Mouse (Mus musculus) layer of hippocampus, adult 18-20 months (tissue): ENCODE data around the gene Pam16. TPM values are rescaled to one million over a fixed set of nuclear protein-coding genes. Genes with fewer than 3 reads are reported as not detected.

ENCODE experiments used
- DNase-seq, 2 experiments: peaks; one replicate each; pipeline ENCODE4 v3.0.0; 2022; ENCODE audit warnings: low spot score in 2 of 2
- total RNA-seq, 2 experiments: library from RNA; stranded (reverse); gene quantifications; 2 replicates each; pipeline ENCODE4 v1.2.3; 2021

Gene Pam16
- total RNA-seq, 2 experiments from 2014 or later: 79.8 to 81.0 TPM

DNA sequence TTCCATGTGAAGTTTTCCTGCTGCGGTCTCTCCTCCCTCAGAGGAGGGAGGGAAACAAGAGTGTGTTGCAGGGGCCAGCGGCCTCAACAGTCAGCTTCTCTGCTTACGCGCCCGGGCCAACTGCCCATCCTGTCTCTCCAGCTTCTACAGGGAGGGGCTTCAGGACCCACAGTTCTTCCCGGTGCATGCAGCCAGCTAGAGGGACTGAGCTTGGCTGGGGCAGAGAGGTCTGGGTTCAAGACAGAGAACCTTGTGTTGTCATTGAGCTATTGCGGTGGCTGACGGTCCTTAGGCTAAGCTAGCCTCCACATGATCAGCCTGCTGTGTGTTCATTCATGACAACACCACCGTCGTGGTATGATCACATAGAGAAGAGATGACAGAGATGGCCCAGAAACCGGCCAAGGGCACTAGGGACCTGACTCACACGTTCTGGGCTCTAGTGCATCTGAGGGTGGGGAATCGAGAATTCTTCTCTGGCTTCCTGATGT is 22.9 kb upstream of the Pam16 start:
- DNase-seq: no peak

DNA sequence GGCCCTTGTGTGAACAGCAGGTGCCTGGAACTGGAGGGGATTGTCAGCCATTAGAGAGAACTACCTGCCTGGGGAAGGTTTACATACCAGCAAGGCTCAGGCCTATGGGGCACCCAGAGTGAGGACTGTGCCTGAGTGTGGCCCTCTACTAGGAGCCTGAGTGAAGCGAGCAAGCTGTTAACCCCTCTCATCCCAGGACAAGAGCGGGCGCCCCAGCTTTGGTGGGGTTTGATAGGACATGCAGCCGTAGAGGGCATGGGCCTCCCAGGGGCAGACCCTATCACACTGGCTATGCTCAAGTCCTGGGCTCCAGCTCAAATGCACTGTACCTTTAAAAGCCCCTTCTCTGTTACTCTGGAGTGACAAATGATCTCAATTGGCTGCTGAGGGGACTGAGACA is 22.0 kb upstream of the Pam16 start:
- no peak for DNase-seq

DNA sequence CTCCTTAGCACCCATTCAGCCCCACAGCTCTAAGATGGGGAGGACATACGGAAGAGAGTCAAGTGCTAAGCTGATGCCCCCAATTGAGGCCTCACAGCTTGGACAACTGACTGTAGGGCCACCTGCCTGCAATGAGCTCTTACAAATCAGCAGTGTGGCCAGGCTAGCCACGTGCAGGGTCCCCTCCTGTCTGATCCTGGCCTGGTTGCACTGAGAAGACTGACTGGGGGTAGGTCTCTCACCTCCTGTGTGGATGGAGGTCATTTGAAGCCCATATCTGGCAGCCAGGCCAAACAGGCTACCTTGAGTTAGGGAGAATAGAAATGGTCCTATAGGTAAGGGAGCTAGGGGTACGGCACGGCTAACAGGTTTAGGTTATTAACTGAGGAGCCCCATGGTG is 21.1 kb upstream of the Pam16 start:
- DNase-seq: no peak

DNA sequence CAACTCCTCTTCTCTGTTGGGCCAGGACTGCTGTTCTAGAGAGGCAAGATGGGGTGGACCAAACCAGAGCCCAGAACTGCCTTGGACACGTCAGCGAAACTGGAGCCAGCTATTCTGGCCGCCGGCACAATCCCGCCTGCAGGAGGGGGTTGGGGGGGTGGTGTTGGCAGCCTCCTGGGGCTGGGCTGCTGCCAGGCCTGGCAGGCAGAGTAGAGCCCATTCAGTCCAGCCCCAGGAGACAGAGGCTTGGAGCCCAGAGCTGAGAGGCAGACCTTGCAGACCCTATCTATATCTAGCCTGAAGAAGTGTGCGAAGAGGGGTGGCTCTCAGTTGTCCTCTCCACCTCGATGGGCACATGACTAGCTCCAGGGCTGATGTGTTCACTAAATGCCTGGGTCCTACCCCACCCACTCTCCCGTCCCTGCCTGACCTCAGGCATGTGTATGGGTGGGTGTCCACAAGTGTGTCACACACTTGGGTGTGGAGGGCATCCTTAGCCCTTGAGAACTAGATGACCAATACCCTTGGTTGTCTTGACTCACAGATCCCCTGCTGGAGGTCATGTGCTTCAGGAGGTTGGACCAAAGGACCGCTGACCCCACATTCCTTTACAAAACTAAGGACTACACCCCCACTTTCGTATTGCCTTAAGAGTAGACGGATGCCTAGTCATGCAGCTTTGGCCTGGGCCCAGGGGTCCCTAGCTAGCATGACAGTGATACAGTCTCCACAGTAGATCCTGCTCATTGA is 19.1 kb upstream of the Pam16 start:
- DNase-seq: peak; percentile 69 to 86

DNA sequence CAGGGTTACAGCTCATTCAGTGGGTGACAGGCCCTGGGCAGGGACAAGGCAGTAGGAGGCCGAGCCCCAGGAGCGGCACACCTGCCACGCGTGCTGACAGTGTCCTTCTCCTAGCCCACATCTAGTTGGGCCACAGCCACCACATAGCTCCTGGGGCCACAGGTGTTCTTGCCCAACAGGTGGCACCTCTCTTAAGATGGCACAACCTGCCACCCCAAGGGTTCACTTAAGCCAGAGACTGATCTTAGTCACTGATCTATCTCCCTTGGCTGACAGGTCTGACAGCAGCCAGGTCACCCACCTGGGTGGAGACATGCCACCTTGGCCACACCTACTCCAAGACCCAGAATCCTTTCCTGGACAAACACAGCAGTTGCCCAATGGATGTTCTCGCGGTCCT is 18.1 kb upstream of the Pam16 start:
- no peak for DNase-seq

DNA sequence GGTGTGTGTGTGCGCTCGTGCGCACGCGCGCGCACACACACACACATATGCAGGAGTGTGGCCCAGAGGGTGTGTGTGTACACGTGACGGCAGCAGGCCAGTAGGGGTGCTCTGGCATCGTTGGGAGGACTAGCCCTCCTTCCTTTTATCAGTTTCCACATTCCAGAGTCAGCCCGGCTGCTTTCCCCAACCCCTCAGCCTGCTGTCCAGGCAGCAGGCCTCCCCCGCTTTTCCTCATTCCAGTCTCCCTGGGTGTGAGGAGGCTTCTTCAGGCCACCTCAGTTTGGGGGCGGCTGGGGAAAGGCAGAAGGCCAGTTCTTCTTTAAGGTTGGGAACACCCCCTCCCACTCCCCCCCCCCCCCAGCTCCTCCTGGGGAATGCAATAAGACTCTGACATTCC is 17.4 kb upstream of the Pam16 start:
- DNase-seq: no peak

DNA sequence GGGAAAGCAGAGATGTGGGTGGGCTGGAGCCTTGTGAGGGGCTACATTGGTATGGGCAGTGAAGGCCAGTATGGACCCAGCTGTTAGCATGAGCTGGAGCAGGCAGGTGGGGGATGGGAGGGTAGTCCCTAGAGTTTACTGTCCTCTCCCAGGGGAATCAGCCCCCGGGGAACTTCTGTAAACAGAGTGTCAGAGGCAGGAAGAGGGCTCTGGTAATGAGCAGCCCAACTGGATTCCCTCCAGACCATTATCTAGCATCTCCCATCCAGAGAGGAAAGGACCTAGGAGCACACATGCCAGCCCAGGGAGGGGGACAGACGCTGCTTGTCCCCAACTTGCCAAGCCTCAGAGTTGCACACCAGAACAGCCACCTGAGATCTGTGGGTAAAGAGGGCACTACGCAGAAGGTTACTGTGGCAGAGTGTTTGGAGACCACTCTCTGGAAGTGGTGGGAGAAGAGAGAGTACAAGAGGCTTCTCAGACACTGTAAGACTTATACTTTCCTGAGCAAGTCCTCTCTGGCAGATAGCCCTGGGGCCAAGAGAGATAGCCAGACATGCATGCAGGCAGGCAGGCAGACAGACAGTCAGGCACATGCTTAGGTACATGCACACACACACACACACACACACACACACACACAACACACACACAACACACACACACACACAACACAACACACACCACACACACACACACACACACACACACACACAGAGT is 16.5 kb upstream of the Pam16 start:
- no peak for DNase-seq

DNA sequence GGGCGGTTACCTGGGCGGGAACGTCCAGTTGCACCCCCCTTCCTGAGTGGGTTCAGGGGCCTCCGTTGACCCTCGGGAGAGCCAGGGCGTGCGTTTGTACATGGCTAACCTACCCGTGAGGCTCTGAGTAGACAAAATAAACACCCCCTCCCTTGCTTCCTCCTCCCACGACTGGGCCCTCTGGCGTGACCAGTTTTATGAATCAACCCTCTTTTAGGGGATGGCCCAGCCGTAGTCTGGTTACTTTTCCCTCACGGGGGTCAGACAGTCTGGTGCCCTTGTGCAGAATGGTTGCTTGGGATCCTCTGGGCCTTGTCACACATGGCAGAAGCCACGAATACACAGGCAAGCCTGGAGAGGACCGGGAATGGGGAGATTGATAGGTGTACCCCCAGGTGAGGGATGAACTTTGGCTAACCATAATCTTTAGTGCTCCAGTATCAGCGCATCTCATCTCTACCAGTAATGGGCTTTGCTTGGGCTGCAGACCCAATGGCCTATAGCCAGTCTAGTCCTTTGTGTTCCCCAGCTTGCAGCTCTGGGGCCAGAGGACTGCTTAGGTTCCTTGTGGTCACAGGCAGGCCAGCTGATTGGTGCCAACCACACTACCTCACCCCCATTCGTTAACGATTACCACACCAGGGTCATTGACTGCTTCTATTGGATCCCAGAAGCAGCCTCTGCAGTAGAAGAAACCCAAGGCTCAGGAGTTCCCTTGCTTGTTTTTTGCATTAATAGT is 15.6 kb upstream of the Pam16 start:
- DNase-seq: no peak

DNA sequence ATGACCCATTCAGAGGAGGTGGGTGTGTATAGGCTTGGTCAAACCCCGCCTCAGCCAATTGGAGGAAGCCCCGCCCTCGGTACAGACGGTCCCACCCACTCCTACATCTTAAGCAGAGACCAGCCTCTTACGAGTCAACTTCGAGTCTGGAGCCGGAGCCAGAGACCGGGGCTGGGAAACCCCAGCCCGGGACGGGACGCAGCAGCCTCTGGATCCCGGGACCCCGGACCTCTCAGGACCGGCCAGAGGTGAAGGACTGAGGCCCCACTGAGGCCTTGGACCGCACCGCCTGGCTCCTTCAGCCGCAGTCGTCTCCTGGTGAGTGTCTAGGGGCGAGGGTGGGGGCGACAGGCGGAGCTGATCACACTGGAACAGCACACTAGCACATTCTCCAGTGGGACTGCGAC is 15.0 kb upstream of the Pam16 start, which contains the start of the genes Vasn and Dnaja3:
TSS of gene Vasn (plus strand) at position 111 of the 407 bp plus-strand sequence.
TSS of gene Dnaja3 (plus strand) at position 159 of the 407 bp plus-strand sequence.
- DNase-seq: peak; percentile 59 to 70

DNA sequence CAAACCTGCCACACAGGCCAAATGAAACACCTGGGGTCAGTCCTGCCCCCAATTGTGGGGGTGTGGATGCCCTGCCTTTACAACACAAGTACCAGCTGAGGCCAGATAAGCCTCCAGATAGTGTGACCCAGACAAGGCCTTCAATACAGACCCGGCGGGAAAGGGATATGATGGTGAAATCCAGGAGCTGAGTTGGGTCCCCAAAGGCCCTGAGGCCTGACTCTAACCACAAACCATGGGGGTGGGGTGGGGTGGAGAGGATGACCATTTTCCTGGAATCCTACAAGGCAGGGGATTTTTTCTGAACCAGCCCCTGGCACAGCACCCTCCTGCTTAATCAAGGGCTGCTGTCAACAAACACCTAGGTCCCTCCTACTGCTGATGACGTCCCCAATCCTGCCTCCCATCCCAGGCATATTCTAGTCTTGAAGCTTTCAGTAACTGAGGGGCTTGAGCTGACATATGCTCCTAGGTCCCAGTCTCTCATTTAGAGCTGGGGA is 14.2 kb upstream of the Pam16 start:
- no peak for DNase-seq

DNA sequence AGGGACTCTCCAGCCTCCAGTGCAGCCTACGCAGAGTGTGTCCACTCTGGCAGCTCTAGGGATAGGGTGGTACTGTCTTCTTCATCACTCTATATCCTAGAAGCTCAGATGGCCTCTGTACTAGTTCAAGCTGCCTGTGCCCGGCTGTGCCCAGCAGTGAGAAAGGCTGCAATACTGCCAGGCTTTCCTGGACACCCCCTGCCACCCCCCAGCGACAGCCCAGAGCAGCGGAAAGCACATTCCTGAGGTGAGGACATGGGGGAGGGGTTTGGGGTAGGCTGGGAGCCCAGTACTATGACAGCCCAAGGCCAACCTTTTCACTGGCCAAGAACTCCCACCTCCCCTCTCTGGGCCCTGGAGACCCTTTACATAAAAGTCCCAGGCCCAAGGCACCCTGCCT is 11.0 kb upstream of the Pam16 start:
- DNase-seq: no peak

DNA sequence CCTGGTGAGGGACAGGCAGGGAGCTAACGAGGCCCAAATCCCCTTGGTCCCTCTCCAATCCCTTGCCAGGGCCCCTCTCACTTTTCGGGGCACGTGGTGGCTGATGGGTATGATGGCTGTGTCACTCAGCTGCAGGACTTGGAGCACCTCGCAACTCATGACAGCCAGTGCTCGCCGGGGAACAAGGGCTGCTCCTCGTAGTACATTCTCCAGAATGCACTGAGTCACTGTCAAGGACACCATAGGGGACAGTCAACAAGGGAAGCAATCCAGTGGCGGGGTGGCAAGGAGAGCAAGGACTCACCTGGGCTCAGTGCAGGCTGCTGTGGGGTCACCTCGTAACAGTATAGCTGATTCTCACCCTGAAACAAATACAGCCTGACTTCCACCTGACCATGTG is 9.9 kb upstream of the Pam16 start:
- DNase-seq: no peak

DNA sequence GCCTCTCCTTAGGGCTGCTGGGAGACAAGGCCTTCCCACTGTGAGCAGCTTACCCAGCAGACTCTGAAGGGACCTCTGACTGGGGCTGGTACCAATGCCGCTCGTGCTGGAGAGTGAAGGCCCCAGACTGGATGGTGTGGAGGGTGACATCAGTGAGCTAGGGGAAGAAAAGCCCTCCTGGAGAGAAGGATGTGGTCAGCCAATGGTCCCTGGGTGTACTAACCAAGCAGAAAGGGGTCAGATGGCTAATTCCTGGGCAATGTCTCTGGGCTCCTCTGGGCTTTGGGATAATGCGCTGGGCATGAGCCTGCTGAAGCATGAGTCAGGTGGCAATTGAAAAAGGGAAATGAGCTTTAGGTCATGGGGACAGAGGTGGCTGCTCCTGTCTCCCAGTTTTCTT is 8.9 kb upstream of the Pam16 start:
- DNase-seq: no peak

DNA sequence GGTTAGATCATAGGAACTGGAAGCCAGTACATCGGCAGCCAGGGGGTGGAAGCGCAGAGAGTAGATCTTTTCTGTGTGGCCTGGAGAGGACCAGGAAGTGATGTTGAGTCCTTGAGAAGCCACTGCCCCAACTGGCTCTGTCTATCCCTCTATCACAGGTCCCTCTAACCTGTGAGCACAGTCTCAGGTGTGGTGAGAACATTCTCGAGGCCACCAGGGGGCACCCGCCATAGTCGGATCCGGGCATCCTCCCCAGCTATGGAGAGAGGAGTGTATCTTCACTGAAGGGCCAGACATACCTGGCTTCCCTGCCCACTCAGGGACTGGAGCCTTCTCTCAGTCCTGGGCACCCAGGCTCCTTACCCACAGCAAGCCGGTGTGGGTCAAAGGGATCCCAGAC is 7.3 kb upstream of the Pam16 start:
- DNase-seq: no peak

DNA sequence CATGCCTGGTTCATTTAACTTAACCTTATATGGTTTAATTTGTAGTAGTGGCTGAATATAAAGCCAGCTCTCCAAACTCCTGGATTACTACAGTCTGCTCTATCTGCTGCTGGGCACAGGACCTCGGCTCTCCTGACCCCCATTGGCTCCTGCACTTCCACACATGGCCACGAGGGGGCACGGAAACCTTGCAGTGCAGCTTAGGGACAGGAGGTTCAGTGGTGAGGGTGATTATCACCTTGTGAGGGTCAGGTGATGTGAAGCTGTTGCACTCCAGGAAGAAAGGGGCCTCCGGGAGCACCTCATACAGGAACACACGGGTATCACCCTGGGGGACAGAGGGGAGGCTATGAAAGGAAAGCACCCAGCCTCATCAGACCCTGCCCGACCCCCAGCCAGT is 5.2 kb upstream of the Pam16 start:
- DNase-seq: peak; percentile 48 to 74

DNA sequence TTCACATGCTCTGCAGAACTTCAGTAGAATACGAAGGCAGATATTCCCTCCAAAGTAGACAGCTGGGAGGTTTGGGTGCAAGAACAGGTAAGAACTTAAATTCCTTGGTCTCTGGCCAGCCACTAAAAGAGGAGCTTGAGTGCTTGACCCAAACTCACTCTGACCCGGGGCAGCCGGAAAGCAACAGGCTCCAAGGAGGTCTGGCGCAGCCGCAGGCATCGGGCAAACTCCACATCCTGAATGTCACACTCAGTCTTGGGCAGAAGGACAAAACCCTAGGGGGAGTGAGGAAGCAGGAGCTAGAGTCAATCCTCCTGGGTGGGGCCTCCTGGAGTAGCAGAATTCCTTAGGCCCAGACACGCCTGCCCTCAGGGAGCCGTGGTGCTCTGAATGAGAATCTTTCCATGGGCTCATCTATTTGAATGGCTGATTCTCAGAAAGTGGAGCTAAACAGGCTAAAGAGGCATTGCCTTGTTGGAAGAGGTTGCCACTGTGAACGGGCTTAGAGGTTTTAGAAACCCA is 4.2 kb upstream of the Pam16 start:
- DNase-seq: no peak

DNA sequence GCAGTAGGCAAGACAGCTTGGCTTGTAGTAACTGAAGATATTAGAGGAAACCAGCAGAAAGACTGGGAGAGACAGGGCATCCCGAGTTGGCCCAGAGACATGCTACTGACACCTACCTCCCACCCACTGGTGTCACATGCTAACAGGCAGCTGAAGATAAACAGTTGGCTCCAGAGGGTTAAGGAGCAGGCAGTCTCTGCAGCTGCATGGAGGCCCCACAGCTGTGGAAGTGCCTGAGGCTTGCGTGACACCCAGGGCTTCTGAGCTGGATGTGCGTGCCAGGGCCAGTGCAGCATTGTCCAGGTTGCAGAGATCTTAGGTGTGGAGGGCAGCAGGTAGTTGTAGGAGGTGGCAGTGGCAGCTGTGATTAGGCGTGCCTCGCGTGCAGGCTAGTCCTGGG is 2.3 kb upstream of the Pam16 start:
- DNase-seq: no peak

DNA sequence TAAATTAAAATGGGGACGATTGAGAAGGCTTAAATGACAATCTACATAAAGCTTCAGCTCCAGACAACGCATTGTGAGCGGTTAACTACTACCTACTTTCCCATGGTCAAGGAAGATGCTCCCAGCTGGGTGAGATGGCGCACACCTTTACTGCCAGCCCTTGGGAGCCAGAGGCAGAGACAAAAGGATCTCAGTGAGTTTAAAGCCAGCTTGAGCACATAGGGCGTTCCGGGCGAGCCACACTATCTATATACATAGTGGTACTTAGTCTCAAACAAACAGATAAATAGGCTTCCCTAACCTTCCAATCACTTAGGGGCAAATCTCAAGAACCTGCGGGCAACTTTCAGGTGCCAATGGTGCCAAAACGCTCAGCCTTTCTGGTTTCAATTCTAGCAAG is 714 bp downstream of the Pam16 start:
- DNase-seq: no peak

DNA sequence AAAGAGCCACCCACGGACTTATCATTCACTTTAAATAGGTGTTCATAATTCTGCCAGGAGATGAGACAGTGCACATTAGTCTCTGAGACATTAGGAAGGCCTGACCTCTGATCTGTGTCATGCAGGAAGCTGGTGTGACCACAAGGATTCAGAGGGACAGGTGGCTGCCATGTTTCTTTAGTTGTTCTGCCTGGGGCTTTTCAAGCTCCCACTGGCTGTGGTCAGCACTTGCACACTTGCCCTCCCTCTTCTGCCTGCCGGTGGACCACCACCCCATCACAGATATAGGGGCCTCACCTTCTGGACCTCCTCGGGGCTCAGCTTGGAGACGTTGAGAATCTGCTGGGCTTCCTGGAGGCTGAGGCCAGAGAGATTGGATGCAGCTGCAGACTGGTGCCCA is 8.0 kb downstream of the Pam16 start:
- no peak for DNase-seq

DNA sequence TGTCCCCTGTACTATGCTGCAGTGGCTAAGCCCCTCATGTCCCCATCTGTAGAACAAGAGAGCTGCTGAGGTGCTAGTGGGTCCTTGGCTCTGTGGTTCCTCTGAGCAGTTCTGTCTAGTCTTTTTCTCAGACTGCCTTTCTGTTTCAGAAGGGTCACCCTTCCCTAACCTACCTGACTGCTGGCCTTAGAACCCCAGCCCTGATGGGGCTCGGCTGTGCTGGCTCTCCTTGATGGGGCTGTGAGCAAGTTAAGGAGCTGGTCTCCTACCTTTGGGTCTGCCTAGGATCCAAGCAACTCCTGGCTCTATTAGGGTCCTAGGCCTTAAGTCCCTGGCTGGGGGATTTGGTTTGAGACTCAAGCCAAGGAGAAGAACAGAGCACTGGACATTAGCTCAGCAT is 9.5 kb downstream of the Pam16 start:
- DNase-seq: no peak

DNA sequence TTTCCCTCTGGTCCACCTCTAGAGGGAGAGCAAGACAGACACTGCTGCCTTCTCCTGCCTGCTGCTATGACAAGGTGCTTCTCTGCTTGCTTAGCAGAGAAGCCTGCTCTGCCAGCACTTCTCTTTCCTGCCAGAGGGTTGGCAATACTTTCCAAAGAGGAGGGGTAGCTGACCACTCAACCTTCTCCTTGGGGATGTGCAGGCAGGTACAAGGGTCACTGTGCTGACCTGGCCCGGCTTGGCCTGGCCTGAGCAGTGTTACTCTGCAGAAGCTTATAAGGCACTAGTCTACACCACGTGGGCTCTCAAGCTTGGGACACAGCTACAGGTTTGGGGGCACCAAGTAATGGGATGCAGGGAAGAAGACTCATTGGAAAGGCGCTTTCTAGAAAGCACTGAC is 10.1 kb downstream of the Pam16 start:
- DNase-seq: no peak

DNA sequence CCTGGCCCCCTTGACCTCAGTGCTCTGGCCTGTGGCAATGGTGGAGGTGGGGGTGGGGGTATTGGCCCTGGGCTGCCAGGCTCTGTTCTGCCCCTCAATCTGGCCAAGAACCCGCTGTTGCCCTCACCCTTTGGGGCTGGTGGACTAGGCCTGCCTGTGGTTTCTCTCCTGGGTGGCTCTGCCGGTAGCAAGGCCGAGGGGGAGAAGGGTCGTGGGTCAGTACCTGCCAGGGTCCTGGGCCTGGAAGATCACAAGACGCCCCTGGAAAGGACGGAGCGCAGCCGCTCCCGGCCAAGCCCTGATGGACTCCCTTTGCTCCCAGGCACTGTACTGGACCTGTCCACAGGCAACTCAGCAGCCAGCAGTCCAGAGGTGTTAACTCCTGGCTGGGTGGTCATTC is 11.1 kb downstream of the Pam16 start:
- no peak for DNase-seq
